Mouse (Mus musculus): ENCODE data around the gene Stx3.

DNA sequence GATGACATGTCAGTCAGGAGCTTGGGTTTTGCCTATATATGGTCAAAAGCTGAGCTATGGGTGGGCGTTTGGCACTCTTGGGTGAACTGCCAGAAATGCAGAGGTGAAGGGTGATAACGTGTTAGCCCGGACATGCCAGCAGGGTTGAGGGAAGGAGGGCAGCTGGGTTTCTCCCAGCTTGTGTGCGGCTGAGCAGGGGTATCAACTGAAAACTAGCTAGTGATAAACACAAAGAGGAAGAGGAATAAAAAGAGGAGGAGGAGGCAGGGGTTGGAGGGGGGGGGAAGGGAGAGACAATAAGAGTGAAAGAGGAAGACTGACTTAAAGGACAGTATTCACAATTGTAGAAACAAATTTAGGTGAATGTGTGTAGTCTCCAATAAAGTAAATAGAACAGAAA, 33.4 kb upstream of the Stx3 start:
- TF ChIP-seq CTCF (IDR thresholded peaks at IDR 0.05), result no peak
- no peak for TF ChIP-seq EP300 (IDR thresholded peaks at IDR 0.05)
